Mouse (Mus musculus) forebrain, embryonic 16.5 days (tissue): ENCODE measurements around the gene Olfr933. TPM values are rescaled to one million over a fixed set of nuclear protein-coding genes. Genes with fewer than 3 reads are reported as not detected.

ENCODE experiments used
- ATAC-seq: fragments of 200-750 bp; cut with Nextera tagmentation; 2 replicates; pipeline ENCODE4 v1.8.0; 2017; ENCODE audit warnings: mild to moderate bottlenecking, moderate library complexity
- H3K27ac ChIP-seq: fragments of 300-500 bp; sonication (generic); 2 replicates; pipeline ENCODE4 v1.5.1; 2014; ENCODE audit warnings: low read length, control low read depth
- H3K27me3 ChIP-seq: fragments of 300-500 bp; sonication (generic); replicated peaks from 2 replicates; pipeline ENCODE4 v1.6.1; 2014; ENCODE audit warnings: low read length; ENCODE audit not compliant: control insufficient read depth, insufficient read depth
- H3K36me3 ChIP-seq: fragments of 300-500 bp; sonication (generic); 2 replicates; pipeline ENCODE4 v1.6.1; 2014; ENCODE audit not compliant: control insufficient read depth, insufficient read depth
- H3K4me1 ChIP-seq: fragments of 300-500 bp; sonication (generic); replicated peaks from 2 replicates; pipeline ENCODE4 v1.6.1; 2014; ENCODE audit warnings: low read length; ENCODE audit not compliant: control insufficient read depth, insufficient read depth
- H3K4me2 ChIP-seq: fragments of 300-500 bp; sonication (generic); 2 replicates; pipeline ENCODE4 v1.6.1; 2014; ENCODE audit warnings: mild to moderate bottlenecking, low read length, control low read depth
- H3K4me3 ChIP-seq: fragments of 300-500 bp; sonication (generic); replicated peaks from 2 replicates; pipeline ENCODE4 v1.5.1; 2014; ENCODE audit warnings: mild to moderate bottlenecking, low read length, control low read depth
- H3K9ac ChIP-seq: fragments of 300-500 bp; sonication (generic); replicated peaks from 2 replicates; pipeline ENCODE4 v1.6.1; 2014; ENCODE audit warnings: low read depth, low read length, control low read depth
- H3K9me3 ChIP-seq: fragments of 300-500 bp; sonication (generic); 2 replicates; pipeline ENCODE4 v1.6.1; 2016; ENCODE audit warnings: low read length; ENCODE audit not compliant: control insufficient read depth
- WGBS: fragments of 180-500 bp; shearing (Covaris S2); extraction: QIAGEN DNeasy Blood & Tissue Kit; methylation state at CpG from one replicate; pipeline ENCODE4 v1.1.7; 2014; 5-methylcytosine and 5-hydroxymethylcytosine counted together
- polyA plus RNA-seq: library from polyadenylated mRNA; unstranded; fragments of >200 nt; fragmentation: Nextera tagmentation; extraction: Ambion mirVana; gene quantifications from 2 replicates; pipeline ENCODE4 v1.2.1, GENCODE M21; 2015

Olfr933 gene
- polyA plus RNA-seq, result not detected in 2 replicates

DNA sequence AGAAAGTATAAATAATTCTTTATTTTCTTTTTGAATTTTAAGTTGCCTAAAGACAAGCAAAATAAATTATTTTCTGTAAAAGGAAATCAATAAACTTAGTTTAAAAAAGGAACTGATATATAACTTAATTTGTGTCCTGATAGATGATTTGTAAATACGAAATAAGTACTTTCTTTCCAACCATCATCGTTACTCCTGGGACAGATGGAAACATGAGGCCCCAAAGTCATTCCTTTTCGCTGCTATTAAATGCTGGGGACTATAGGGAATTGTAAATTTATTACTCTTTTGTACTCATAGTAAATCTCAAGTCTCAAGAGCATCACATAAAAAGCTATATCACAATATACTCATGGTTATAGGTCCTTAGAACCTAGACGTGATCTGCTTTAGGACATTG, at the start of gene Olfr933:
Olfr933 (plus strand) TSS at position 301 of the 400 bp plus-strand sequence.
- 85% methylated on average over 4 of the region's 4 CpGs for WGBS
- no peaks in the 10 kb centered on the region for H3K4me1 ChIP-seq
- H3K27ac ChIP-seq, result no peak within 1 kb of the TSS
- H3K36me3 ChIP-seq, result no peaks in the 10 kb centered on the region
- no peaks in the 10 kb centered on the region for H3K9me3 ChIP-seq
- no peak within 1 kb of the TSS for H3K4me3 ChIP-seq
- no peak within 1 kb of the TSS for H3K4me2 ChIP-seq
- H3K9ac ChIP-seq, result no peak within 1 kb of the TSS
- no peaks in the 10 kb centered on the region for H3K27me3 ChIP-seq
- ATAC-seq, result no peak

DNA sequence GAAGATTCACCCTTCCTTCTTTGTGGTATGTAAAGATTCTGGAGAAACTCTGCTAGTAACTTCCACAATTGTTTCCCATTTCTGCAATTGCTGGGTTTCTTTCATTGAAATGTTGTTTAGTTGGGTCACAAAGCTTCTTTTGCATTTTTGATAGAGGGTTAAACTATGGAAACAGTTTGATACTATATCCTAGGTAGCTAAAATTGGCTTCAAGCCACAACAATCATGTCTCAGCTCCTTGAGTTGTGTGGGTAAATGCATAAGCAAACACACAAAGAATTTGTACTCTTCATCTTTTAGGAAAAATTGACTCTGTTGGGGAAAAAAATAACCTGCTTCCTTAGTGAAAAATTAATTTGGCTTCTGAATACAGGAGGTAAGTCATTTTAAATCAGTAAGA, 42.6 kb upstream of the Olfr933 start, which contains the start of gene Olfr930:
Olfr930 (plus strand) TSS at position 301 of the 400 bp plus-strand sequence.
- Histone ChIP-seq H3K9me3 (no peaks in the 10 kb centered on the region), H3K27ac (no peak within 1 kb of the TSS), H3K4me1 (no peaks in the 10 kb centered on the region), H3K4me2 (no peak within 1 kb of the TSS), H3K4me3 (no peak within 1 kb of the TSS), H3K27me3 (no peaks in the 10 kb centered on the region), H3K36me3 (no peaks in the 10 kb centered on the region), H3K9ac (no peak within 1 kb of the TSS)
- no peak for ATAC-seq

DNA sequence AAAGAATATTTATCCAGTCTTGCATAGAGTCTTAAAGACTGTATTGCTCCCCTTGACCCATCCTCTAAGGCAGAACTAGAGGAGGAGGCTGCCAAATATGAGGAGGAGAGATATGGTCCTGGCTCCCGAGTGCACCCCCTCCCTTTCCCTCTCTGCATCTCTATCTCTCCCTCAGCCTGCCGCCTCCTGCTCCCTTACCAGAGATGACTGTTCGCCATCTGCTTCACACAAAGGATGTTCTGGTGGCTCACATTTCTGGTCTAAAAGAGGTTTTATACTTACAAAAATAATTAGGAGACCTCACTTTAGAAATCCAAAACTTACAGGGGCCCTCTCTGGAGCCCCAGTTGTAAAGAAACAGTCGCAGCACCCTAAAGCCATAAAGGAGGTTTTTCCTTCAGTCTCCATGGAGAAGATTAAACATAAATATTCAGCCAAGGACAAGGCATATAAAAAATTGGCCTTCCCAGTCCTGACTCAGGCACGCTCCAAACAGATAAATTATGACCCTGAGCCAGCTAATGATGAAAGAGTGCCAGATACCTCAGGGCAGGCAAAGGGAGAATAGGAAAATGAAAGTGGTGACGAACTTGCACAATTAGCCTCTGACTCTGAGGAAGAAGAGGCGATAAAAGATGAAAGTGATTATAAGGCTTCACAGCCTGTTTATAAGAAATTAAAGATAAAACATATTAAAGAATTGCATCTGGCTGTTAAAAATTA, 18.6 kb upstream of the Olfr933 start:
- H3K4me2 ChIP-seq, result no peak overlapping the region
- H3K36me3 ChIP-seq, result no peaks in the 10 kb centered on the region
- no peak overlapping the region for H3K9ac ChIP-seq
- H3K4me1 ChIP-seq, result no peaks in the 10 kb centered on the region
- 76% methylated on average over 7 of the region's 7 CpGs for WGBS
- H3K27ac ChIP-seq, result no peak overlapping the region
- ATAC-seq, result no peak
- H3K27me3 ChIP-seq, result no peaks in the 10 kb centered on the region
- no peak overlapping the region for H3K4me3 ChIP-seq
- H3K9me3 ChIP-seq, result no peaks in the 10 kb centered on the region

GRCm38 (mm10) chr9:38954124-38954416, 18.0 kb upstream of the Olfr933 start:
- ATAC-seq, result 0 out of 2 replicates have a peak, but pooled peaks have one; percentile 43
- Histone ChIP-seq H3K9me3 (no peaks in the 10 kb centered on the region), H3K27me3 (no peaks in the 10 kb centered on the region), H3K27ac (no peak overlapping the region), H3K4me3 (no peak overlapping the region), H3K4me2 (no peak overlapping the region), H3K4me1 (no peaks in the 10 kb centered on the region), H3K9ac (no peak overlapping the region), H3K36me3 (no peaks in the 10 kb centered on the region)
- 77% methylated on average over 4 of the region's 4 CpGs for WGBS

DNA sequence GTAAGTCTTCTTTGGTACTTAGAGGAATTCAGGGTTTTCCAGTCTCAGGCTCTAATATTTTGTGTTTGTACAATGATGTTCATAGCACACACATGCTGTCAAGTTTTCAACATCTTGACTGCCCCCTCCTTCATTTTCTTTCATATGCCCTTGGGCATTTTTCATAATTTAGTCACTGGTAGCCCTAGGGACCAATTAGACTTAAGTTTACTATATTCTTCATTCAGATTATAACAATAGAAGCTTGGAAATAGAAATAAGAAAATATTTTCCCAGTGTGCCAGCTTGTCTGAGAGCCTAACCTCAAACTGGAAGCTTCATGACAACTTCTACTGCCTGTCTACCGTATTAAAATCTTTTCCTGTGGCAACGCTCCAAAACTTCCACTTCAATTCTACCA, 16.1 kb downstream of the Olfr933 start, which contains the start of gene Olfr934:
Olfr934 (minus strand) TSS at position 101 of the 400 bp plus-strand sequence.
- Histone ChIP-seq H3K9me3 (no peaks in the 10 kb centered on the region), H3K4me2 (no peak within 1 kb of the TSS), H3K36me3 (no peaks in the 10 kb centered on the region), H3K4me3 (no peak within 1 kb of the TSS), H3K27me3 (no peaks in the 10 kb centered on the region), H3K27ac (no peak within 1 kb of the TSS), H3K4me1 (no peaks in the 10 kb centered on the region), H3K9ac (no peak within 1 kb of the TSS)
- 91% methylated on average over 2 of the region's 2 CpGs for WGBS
- ATAC-seq, result no peak

DNA sequence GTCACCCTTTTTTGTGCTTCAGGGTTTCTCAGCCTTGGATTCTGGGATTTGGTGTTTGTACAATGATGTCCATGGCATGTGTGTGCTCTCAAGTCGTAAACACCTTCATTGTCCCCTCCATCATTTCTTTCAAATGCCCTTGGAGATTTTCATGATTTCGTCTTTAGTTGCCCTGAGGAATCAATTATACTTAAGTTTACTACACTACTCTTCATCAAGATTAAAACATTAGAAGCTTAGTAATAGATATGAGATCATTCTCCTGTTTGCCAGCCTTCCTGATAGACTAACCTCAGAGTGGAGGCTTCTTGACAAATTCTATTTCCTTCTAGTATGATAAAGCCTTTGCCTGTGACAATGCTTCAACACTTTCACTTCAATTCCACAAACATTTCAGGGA, 27.5 kb downstream of the Olfr933 start, which contains the start of gene Olfr935:
Olfr935 (minus strand) TSS at position 101 of the 400 bp plus-strand sequence.
- ATAC-seq, result no peak
- no peak within 1 kb of the TSS for H3K4me2 ChIP-seq
- no peak within 1 kb of the TSS for H3K4me3 ChIP-seq
- H3K4me1 ChIP-seq, result no peaks in the 10 kb centered on the region
- WGBS, result 78% methylated on average over 2 of the region's 2 CpGs
- no peaks in the 10 kb centered on the region for H3K9me3 ChIP-seq
- no peaks in the 10 kb centered on the region for H3K27me3 ChIP-seq
- no peak within 1 kb of the TSS for H3K9ac ChIP-seq
- H3K36me3 ChIP-seq, result no peaks in the 10 kb centered on the region
- H3K27ac ChIP-seq, result no peak within 1 kb of the TSS

- Histone ChIP-seq H3K9me3 (no peaks in the 10 kb centered on the region), H3K27ac (no peak within 1 kb of the TSS), H3K4me3 (no peak within 1 kb of the TSS), H3K4me1 (no peaks in the 10 kb centered on the region), H3K9ac (no peak within 1 kb of the TSS), H3K4me2 (no peak within 1 kb of the TSS), H3K27me3 (no peaks in the 10 kb centered on the region), H3K36me3 (no peaks in the 10 kb centered on the region)
- WGBS, result 80% methylated on average over 1 of the region's 1 CpGs
- ATAC-seq, result no peak
These were observed 51.2 kb downstream of the Olfr933 start, which contains the start of gene Olfr146 for GRCm38 (mm10) chr9:39023277-39023676. Olfr146 (minus strand) TSS chr9:39023377.

Other genes starting within 250 kb of the Olfr933 start
- not detected in 2 replicates for gene Olfr920, start 220.0 kb upstream of the Olfr933 start, polyA plus RNA-seq
- not detected in 2 replicates for gene Olfr921, start 199.2 kb upstream of the Olfr933 start, polyA plus RNA-seq
- not detected in 2 replicates for gene Olfr922, start 157.7 kb upstream of the Olfr933 start, polyA plus RNA-seq
- gene Olfr923, start 145.8 kb upstream of the Olfr933 start, polyA plus RNA-seq, result not detected in 2 replicates
- not detected in 2 replicates for gene Olfr924, start 127.9 kb upstream of the Olfr933 start, polyA plus RNA-seq
- not detected in 2 replicates for gene Olfr26, start 117.3 kb upstream of the Olfr933 start, polyA plus RNA-seq
- gene Olfr926, start 95.2 kb upstream of the Olfr933 start, polyA plus RNA-seq, result not detected in 2 replicates
- not detected in 2 replicates for gene Olfr930, start 42.5 kb upstream of the Olfr933 start, polyA plus RNA-seq
- gene Olfr934, start 16.0 kb downstream of the Olfr933 start, polyA plus RNA-seq, result not detected in 2 replicates
- not detected in 2 replicates for gene Olfr935, start 27.4 kb downstream of the Olfr933 start, polyA plus RNA-seq
- gene Olfr146, start 51.1 kb downstream of the Olfr933 start, polyA plus RNA-seq, result not detected in 2 replicates
- not detected in 2 replicates for gene Olfr937, start 92.6 kb downstream of the Olfr933 start, polyA plus RNA-seq
- not detected in 2 replicates for gene Olfr938, start 106.6 kb downstream of the Olfr933 start, polyA plus RNA-seq
- not detected in 2 replicates for gene Olfr27, start 155.8 kb downstream of the Olfr933 start, polyA plus RNA-seq
- gene Olfr943, start 194.0 kb downstream of the Olfr933 start, polyA plus RNA-seq, result not detected in 2 replicates
- not detected in 2 replicates for gene Olfr944, start 229.6 kb downstream of the Olfr933 start, polyA plus RNA-seq